Mouse (Mus musculus) brain, embryonic 14.5 days (tissue): ENCODE measurements around the gene Cd200. TPM values are rescaled to one million over a fixed set of nuclear protein-coding genes. Genes with fewer than 3 reads are reported as not detected.
"Not testable (repeated sequence)": the region's sequence is repeated elsewhere in the genome, so short reads cannot be mapped to it uniquely, and the experiment has no call there.

Source experiments
- DNase-seq: peaks from one replicate; pipeline ENCODE4 v3.0.0-alpha.2; 2011; ENCODE audit warnings: low read depth
- CTCF ChIP-seq: fragments of 200-500 bp; IDR thresholded peaks from 2 replicates; pipeline ENCODE4 v1.5.1; 2012; ENCODE audit warnings: inconsistent platforms, mild to moderate bottlenecking, moderate library complexity, borderline replicate concordance; ENCODE audit not compliant: insufficient read depth, insufficient read length; ENCODE audit errors: extremely low read depth
- POLR2A ChIP-seq: fragments of 200-500 bp; IDR thresholded peaks from 2 replicates; pipeline ENCODE4 v1.6.1; 2012; ENCODE audit warnings: mild to moderate bottlenecking, inconsistent platforms, borderline replicate concordance; ENCODE audit not compliant: poor library complexity, insufficient read depth, insufficient read length, severe bottlenecking; ENCODE audit errors: extremely low read depth
- polyA plus RNA-seq: library from polyadenylated mRNA; depleted of rRNA; stranded (reverse); fragments of >200 nt; gene quantifications from 2 replicates; pipeline ENCODE4 v1.2.3, GENCODE M21; 2012; rRNA removed

Gene Cd200
- 179 and 203 TPM in 2 replicates for polyA plus RNA-seq

DNA sequence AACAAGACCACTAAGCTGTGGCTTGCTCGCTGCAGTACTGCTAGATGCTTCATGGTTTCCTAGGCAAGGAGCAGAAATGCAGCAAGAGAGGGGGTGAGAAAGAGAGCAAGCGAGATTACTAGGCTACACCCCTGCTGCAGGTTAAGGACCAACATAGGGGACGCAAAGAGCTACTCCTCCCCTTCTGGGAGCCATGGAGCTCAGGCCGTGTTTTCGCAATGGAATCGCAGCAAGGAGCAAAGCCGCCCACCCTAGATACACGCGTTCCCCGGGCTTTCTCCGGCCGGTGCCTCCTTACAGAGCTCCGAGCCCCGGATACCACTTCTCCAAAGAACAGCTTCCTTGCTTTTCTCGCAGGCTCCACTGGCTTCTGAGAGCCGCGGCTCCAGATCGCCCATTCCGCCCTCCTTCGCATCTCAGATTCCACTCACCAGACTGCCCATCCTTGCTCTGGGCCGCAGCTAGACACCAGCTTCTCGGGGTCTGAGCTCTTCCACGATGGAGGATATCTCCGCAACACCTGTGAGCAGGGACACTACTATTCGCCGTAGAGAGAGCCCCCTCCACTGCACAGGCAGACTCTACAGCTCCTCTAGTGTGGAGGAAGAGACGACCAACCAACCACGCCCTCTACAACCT is at the start of gene Cd200:
TSS of gene Cd200 (minus strand) at position 629 of the 639 bp plus-strand sequence.
- peak; percentile 88 for DNase-seq
- TF ChIP-seq POLR2A (peak; percentile 40; the same call in 1 of the 2 replicates), CTCF (peak; percentile 49; the same call in 1 of the 2 replicates)

DNA sequence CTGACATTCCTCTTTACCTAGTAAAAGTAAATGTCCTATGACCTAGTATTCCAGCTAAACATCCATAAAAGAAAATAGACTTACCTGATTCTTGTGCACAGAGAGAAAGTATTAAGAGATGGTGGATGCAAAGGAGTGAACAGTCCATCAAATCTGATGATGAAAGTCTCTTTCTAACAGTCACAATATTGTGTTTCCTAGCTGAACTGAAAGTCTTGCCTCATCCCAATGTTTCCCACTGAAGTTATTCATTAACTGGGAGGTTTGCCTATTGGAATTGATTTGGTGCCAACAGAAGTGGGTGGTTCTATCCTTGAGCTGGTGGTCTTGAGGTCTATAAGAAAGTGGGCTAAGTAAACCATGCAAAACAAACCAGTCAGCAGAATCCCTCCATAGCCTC is 45.9 kb upstream of the Cd200 start:
- no peak for TF ChIP-seq CTCF

DNA sequence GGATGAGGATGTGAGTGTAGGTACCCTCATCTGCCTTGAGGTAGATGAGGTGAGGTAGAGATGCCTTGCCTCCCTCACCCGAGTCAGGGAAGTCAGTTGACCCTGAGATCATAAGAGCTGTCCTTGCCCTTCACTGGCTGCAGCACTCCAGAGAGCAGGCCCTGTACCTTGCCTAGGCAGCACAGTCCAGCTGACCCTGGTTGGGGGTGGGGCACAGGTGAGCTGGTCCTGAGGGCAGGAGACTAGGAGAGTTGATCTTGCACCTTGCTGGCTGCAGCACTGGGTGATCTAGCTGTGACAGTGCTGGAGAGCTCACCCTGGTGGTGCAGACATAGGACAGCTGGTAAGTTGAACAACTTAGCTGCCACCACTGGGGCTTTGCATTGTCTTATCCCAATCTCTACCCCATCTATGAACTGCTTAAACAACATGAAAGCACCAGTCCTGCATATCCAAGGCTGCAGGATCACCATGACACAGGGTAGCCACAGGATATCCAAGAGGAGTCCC is 28.4 kb upstream of the Cd200 start:
- DNase-seq = no peak
- TF ChIP-seq POLR2A (no peak), CTCF (no peak)

More for the DNA sequence above, 45.9 kb upstream of the Cd200 start:
- no peak for DNase-seq

DNA sequence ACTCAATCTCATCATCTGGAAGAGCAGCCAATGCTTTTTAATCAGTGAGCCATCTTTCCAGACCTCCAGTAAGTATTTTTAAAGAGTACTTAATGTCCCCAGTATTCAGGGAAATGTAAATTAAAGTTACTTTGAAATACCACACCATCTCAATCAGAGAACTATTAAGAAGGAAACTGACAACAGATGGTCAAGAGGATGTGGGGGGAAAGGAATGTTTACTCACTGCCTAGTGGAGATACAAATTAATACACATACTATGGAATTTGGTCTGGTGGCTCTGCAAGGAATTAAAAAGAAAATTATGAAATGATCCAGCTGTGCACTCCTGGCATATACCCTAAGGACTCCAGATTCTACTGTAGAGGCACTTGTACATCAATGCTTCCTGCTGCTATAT is 26.7 kb upstream of the Cd200 start:
- no peak for DNase-seq
- TF ChIP-seq CTCF (no peak), POLR2A (no peak)

DNA sequence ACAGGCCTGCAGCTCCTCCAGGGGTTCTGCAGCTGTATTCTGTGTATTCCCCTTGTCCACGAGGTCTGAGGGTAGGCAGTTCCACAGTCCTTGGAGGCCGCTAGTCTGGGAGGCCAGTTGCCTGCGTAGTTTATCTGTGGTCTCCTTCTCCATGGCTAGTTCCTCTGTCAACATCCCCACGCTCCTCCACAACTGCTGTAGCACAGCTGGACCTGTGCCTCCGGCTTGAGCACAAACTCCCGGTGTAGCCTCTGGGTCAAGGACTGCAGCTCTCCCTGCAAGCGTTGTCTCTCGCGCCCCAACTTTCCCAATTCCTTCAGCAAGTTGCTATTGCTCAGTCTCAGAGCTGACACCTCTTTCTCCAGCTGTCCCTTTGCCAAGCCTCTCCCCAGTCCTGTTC is 18.8 kb upstream of the Cd200 start:
- no peak for DNase-seq

DNA sequence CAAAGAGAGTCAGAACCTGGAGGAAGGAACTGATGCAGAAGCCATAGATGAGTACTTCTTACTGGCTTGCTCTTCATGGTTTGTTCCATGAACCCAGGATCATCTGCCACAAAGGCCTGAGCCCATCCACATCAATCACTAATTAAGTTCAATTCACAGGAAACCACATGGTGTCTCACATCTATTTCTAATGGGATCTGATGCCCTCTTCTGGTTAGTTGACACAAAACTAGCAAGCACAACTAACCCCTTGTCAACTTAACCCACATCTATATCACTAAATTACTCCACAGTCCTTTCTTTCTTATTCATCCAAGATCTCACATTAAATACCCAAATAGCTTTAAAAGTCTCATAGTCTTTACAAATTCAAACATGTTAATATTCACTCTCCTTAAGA is 4.6 kb upstream of the Cd200 start:
- DNase-seq = peak; percentile 34
- no peak for TF ChIP-seq POLR2A
- TF ChIP-seq CTCF = no peak

More for the DNA sequence above, 18.8 kb upstream of the Cd200 start:
- TF ChIP-seq CTCF (no peak), POLR2A (no peak)

DNA sequence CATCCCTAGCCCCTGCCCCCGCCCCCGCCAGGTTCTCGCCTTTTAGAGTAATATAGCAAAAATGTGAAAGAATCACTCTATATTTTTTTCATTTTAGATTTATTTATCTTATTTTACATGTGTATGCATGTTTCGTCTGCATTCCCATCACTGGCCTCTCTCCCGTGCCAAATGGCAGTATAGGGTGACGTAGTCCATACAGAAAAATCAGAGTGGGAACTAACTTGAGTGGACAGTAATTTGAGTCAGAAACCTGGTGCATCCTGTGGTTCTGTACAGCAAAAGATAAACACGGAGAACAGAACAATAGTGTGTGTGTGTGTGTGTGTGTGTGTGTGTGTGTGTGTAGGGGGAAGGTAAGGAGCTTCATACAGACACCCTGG is 202 bp upstream of the Cd200 start:
- not testable (repeated sequence) for DNase-seq

DNA sequence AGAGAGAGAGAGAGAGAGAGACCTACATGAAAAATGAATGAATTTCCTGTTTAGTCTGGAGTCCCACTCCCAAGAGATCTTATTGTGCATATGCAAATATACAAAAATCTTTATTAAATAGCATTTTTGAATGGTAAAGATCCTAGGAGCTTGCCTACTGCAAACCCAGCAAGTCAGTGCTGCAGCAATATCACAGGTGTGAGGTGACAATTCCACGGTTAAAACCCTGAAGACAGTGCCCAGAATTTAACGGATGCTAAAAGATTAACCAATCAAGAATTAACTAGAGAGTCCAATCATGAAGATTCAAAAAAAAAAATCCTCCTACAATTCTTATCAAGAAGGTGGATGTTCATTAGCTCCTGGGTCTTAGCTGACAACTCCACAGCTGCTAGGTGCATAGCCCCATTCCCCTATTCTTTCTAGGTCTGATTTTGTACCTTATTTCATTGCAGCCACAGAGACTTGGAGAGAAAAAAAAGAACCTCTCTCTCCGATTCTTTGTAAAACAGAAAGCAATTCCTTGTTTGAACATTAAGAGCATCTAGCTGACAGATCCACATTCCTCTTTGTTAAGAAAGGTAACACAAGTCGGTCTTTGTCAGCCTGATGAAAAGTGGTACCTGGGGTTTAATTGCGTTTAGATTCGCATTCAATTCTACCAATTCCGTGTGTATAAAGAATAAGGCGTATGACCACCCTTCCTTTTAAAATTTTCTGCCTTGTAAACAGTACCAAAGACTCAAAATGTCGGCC is 1.0 kb downstream of the Cd200 start:
- TF ChIP-seq POLR2A (no peak), CTCF (no peak)
- DNase-seq = no peak

DNA sequence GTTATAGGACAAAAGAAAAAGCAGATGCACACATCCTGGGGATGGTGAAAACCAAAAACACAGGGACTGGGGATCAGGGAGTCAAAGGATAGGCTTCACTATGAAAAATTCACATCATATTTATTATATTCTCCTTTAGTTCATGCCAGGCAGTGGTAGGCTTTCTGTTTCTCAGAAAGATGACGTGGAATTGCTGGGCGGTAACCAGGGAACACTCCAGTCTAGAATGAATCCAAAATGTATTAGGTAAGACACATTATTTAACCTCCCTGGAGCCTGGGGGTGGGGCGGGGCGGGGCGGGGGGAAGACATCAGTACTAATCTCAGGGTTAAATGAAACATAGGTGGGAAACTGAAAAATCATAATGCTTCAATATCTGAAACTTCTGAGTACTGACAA is 1.8 kb downstream of the Cd200 start:
- DNase-seq = peak; percentile 22
- TF ChIP-seq POLR2A = no peak
- TF ChIP-seq CTCF = no peak

DNA sequence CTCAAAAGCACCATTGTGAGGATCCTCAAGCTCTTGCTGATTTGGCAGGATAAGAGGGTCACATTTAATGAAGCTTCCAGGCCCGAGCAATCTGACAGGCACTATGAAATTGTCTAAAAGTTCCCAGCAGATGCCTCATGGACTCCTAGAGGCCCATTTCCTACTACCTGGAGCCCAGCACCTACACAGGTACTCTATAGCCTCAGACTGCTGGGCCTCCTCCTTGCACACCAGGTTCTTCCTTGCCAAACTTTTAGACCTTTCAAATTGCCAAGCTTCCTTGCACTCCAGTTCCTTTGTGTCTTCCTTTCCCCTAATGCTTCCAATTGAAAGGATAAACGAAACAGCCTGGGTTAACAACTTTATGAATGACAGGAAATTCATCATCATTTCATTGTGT is 5.9 kb downstream of the Cd200 start:
- no peak for TF ChIP-seq POLR2A
- no peak for TF ChIP-seq CTCF

DNA sequence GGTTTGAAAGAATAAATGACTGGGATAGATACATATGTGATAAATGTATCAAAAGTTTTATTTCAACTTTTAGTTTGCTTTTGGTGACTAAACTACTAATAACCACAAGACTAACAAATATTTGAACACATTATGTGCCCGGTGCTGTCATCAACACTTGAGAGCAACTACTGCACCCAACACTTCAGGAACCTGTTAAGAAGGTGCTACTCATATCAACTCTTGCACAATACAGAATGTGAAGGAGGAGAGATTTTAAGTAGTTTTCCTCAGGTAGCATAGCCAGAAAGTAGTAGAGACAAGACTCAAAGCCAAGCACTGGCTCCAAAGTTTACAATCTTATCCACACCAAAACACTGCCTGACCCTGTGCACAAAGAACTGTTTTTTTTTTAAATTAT is 6.8 kb downstream of the Cd200 start:
- no peak for TF ChIP-seq POLR2A
- no peak for TF ChIP-seq CTCF
- no peak for DNase-seq

More for the DNA sequence above, 5.9 kb downstream of the Cd200 start:
- DNase-seq = no peak
